Mouse (Mus musculus) retina, embryonic 14.5 days (tissue): ENCODE results near the gene Tcf20.
A peak's percentile ranks its signal among the peaks of the same experiment; 100 is the strongest.

Experiments used
- DNase-seq: peaks from one replicate; pipeline ENCODE4 v3.0.0-alpha.2; 2015; ENCODE audit warnings: low spot score

Tcf20 gene

DNA sequence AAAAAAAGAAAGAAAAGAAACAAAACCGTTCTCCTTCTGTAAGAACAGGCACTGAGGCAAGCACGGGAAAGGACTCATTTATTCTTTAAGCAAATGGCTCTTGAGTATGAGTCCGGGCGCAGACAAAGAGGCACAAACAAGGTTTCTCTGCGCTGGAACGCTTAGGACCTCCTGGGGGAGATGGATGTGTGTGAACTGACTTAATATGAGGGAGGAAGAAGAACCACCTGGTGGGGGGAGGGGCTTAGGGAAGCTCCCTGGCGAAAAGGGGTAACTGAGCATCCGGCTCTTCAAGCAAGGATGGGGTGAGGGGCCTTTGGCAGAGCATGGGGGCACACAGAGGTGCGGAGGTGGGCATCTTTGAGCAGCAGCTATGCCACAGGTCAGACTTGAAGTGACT is 5.2 kb upstream of the Tcf20 start:
- no peak for DNase-seq

DNA sequence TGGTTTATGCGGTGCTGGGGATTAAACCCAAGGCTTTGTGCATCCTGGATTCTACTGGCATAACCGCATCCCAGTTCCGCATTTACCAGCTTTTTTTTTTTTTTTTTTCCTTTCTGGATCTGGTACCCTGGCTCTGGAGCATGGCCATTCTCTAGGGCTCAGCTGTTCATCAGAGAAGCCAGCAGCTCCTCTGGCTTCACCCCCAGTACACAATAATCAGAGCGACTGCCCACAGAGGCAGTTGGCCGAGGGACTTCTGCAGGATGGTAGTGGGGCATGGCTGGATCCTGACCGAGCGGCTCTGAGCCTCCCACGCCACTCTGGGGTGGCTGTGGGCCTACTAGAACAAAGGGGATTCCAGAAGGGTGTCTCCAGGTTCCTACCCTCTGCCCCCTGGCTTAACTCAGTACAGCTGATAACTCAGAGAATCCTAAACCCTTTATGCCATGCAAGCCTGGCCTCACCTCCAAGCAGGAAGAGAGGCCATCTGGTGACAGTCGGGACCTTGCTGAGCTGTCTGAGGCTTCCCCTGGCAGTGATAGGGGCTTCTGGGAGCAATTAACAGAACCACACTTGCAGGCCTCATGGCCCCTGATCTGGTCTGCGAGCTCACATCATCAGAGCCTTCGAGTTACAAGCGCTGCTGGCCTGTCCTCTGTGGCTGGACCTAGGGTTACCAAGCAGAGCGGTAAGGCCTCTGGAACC is 4.6 kb upstream of the Tcf20 start:
- DNase-seq = no peak

GRCm38 (mm10) chr15:82989190-82989704 is 1.6 kb upstream of the Tcf20 start:
- DNase-seq = peak; percentile 34

DNA sequence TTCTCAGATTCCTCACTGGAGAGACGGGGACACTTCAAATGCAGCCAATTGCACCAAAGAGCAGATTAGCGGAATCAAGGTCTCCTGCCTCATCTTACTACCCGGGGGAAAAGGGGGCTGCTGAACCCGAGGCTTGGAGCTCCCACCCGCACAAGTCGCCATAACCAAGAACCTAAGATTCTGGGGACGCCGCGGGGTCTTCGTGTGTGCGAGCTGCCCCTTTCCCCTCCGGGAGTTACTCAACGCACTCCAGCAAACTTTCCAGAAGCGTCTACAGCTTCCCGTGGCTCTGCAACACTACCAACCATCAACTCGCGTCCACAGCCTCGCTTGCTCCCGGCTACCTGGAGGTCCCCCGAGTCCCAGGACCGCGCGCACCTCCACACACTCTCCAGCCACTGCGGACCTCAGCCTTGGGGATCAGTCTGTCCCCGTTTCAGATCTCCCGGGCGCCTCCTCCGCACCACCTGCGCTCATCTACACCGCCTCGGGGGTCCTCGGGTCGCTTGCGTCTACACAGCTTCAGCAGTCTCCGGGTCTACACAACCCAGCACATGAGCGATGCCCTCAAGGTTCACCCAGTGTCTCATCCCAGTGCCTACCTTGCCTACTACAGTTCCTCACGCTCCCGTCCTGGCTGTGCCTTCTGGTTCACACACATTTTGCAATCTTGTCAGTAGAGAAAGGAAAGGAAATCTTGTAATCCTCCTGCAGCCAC is 499 bp downstream of the Tcf20 start:
- DNase-seq = no peak

GRCm38 (mm10) chr15:82984574-82984973 is 3.1 kb downstream of the Tcf20 start:
- DNase-seq = no peak

DNA sequence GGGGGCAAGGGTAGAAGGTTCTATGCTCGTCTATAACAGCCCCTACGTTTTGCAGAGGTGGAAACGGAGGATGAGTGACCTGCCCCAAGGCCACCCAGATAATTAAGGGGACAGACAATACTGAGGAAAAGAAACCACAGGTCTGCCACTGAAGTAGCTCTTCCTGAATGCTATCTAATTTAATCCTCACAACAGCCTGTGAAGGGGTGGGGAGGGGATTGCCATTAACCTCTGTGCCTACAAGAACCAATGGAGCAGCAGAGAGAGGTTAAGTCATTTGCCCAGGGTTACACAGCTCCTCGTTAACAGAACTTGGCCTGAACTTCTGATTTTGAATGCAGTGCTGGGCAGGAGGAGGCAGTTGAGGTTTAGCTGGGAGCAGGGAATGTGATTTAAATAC is 3.6 kb downstream of the Tcf20 start:
- no peak for DNase-seq

- peak; percentile 69 for DNase-seq
Observed at GRCm38 (mm10) chr15:82983416-82984026, 4.2 kb downstream of the Tcf20 start.

GRCm38 (mm10) chr15:82982724-82983415 is 4.8 kb downstream of the Tcf20 start:
- DNase-seq = peak; percentile 53

- DNase-seq = no peak
Observed at GRCm38 (mm10) chr15:82981676-82982520, 5.8 kb downstream of the Tcf20 start.

- DNase-seq = no peak
Observed at GRCm38 (mm10) chr15:82979531-82979930, 8.1 kb downstream of the Tcf20 start.

- DNase-seq = no peak
Observed at GRCm38 (mm10) chr15:82974471-82974870, 13.2 kb downstream of the Tcf20 start.

- DNase-seq = no peak
Observed at GRCm38 (mm10) chr15:82969206-82969721, 18.4 kb downstream of the Tcf20 start.

DNA sequence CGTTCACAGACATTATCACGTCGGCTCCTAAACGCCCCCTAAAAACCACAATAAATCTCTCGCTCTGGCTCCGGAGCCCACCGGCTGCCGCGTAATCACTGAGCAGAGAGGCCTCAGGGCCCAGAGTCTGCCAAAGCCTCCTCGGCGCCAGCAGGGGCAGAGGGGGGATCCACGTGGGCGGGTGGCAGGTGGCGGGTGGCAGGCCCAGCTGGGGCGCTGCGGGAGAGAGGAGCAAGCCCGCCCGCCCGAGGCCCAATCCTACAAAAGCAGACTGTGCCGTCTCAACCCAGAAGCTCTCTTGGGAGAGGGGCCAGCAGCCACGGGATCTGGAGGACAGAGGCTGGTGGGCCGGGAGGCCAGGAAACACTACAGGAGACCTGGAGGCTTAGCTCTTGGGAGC is 19.2 kb downstream of the Tcf20 start:
- peak; percentile 72 for DNase-seq

DNA sequence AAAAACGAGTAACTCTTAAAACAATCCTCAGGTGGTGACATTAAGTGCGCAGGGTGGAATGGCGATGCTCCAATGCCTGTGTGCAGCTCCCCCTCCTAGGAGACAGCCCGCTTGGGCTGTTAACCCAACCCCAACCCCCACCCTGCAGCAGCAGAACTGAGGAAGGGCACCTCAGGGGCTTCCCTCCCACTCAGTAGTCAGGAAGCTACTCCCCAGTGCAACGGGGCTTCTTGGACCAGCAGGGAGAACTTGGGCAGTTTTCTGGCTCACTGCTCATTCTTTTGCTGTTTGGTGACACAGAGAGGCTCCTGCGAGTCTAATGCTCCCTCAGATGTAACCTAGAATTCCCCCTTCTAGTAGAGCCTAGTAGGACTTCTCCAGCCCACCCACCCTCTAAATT is 19.7 kb downstream of the Tcf20 start:
- no peak for DNase-seq

DNA sequence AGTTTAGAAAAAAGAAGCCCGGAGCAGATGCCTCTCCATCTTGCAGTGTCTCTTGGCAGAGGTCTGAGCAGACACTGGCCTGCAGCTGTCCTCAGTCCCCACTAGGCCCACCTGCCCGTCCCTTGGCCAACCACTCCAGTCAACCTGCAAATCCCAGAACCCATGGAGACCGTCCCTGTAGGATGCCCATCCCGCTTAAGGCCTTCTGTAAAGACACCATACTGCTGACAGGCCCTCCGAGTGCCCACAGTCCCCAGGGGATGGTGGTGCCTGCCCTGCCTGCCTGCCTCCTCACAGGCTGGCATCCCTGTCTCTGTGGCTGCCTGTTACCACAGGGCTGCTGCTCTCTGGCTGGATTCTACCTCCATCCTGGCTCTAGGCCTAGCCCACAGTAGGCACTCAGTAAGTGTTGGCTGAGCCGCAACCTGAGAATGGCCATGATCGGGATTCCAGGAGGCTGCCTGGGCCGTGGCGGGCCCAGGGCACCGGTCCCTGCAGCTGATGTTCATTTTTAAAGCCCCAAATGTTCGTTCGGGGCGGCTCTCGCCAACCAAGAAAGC is 23.3 kb downstream of the Tcf20 start:
- no peak for DNase-seq

DNA sequence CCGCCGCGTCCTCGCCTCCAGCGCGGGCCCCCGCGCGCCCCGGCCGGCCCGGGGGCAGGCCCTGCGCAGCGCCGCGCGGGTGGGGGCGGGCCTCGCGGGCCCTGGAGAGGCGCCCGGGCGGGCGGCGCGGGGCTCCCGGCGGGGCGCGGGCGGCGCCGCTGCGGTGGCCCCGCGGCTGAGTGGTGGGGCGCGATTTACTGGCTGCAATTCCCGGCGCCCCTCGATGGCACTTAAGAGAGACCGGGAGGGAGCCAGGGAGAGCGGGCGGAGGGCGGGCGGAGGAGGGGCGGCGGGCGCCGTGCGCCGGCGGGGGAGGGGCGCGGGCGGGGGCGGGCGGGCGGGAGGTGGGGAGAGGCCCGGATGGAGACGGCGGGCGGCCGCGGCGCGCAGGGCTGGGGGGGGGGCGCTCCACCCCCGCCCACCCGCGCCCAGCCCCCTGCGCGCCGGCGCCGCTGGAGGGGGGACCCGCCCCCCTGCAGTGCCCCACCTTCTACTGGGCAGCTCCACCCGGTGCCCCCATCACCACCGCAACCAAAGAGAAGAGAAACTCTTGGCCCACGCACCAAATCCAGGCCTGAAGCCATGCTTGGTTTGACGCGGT is 24.0 kb downstream of the Tcf20 start:
- no peak for DNase-seq

- no peak for DNase-seq
Observed at GRCm38 (mm10) chr15:82963090-82963489, 24.6 kb downstream of the Tcf20 start.

DNA sequence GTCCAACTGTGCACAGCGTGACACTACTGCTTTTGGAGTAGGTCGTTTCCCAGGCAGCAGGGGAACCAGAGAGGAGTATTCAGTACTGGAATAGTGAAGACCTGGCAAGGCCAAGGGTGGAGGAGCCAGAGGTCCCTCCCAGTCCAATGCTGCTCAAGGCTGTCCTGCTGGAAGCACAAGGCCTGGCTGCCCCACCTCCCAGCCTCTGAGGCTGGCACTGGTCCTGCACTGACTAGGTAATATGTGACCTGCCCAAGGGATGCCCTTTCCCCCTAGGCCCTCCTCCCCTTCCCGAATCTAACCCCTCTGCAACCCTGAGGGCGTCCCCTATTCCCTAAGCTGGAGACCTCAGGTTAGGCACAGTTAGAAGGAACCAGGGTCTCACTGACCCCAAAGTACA is 25.1 kb downstream of the Tcf20 start:
- DNase-seq = no peak

DNA sequence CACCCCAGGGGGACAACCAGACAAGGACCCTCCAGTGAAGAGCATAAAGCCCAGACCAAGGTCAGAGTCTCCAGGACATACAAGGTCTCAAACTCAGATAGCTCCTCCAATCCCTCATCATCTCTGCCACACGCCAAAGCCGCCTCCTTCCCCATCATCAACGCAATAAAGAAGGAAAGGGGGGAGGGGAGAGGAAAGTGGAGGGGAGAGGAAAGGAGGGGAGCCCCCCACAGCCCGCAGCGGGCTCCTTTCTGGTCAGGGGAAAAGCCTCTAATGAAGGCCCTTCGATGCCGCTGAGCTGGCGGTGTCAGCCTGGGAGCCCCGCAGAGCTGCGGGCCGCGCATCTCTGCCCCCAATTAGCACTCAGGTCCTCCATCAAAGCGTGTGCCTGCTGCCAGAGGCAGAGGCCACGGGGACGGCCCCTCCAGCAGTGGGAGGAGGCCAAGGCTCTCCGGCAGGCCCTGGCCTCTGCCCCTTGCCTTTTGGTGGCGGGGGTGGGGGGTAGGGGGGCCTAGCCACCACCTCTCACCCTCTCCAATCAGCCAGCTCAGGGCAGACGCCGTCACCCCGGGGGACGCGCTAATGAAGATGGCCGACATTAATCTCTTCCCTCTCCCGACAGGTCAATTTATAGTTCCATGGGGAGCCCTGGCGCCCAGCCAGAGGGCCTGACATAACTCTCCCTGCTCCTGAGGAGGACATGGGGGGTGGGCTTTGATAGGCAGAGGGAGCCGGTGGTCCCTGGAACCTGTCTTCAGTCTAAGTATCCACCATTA is 26.7 kb downstream of the Tcf20 start:
- peak; percentile 70 for DNase-seq

DNA sequence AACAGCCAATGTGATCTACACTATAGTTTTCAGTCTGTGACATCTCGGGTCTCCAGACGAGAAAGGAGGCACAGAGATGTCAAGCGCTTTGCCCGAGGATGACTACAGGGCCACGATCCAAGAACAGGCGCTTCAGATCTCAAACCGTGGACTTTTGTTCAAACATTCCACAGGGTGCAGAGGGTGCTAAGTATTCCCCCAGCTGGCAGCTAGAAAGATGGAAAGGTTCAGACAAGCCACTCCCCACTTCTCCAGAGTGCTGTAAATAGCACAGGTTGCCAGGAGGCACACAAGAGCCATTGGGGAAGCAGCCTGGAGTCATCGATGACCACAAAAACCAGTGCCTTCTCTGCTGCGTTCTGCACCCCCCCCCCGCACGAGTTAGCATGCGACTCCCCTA is 28.5 kb downstream of the Tcf20 start:
- no peak for DNase-seq
